ENCODE assay signal across 8 mouse cellular contexts in the genomic region with DNA sequence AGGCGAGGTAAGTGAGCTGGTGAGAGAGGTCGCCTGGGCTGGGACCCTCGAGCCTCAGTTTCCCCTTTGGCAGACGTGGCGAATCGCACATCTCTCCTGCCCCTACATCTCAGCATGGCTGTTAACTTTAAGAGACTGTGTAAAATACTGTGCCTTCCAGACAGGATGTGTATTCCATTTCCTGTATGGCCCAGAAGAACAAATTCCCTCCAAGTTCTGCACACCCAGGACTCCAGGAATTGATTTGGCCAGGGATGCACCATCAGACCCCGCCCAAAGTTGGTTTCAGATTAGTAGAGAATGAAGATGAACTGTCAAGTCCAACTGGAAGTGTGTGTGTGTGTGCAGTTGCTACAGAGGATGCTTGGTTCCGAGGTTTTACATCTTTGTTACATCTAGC. TPM values are rescaled to one million over a fixed set of nuclear protein-coding genes. Genes with fewer than 3 reads are reported as not detected.
DNase-seq lines count a peak whose midpoint lies in the region; ATAC-seq and TF ChIP-seq lines count a peak whose summit lies in the region.

No protein-coding gene starts in this region.

- 6% methylated on average over 8 of the region's 8 CpGs for WGBS in kidney, embryonic 16.5 days
- WGBS in hindbrain, embryonic 15.5 days: 11% methylated on average over 8 of the region's 8 CpGs
- WGBS in midbrain, embryonic 12.5 days: 10% methylated on average over 8 of the region's 8 CpGs

- no peak for DNase-seq in kidney, postnatal 14 days
- DNase-seq in layer of hippocampus, postnatal 14 days (ENCODE audit: low spot score in 2 of 2): no peak
- no peak for DNase-seq in urinary bladder, postnatal 25 days (ENCODE audit: low spot score)
- no peak for DNase-seq in gastrocnemius, adult 8-10 months (ENCODE audit: low spot score in 2 of 2)

- ATAC-seq in kidney, embryonic 16.5 days (ENCODE audit: low FRiP score, low TSS enrichment): no peak; the same call in 1 of the 2 replicates
- ATAC-seq in hindbrain, embryonic 15.5 days (ENCODE audit: low FRiP score, low read depth): no peak; the same call in 1 of the 2 replicates
- no peak for ATAC-seq in midbrain, embryonic 12.5 days (ENCODE audit: low FRiP score, low read depth)

- no peak for TF ChIP-seq POLR2A in bone marrow macrophage, adult 2 months (IDR thresholded peaks at IDR 0.05; ENCODE audit: borderline replicate concordance, low read depth, low read length)

- H3K4me3 ChIP-seq in kidney, embryonic 16.5 days (ENCODE audit: low read length): peak overlapping the region; percentile 93
- H3K4me3 ChIP-seq in bone marrow macrophage, adult 2 months (ENCODE audit: insufficient read depth, low read length): peak overlapping the region; percentile 92
- H3K4me3 ChIP-seq in hindbrain, embryonic 15.5 days: peak overlapping the region; percentile 89
- peak overlapping the region; percentile 63 for H3K4me3 ChIP-seq in midbrain, embryonic 12.5 days

- H3K4me1 ChIP-seq in kidney, embryonic 16.5 days (ENCODE audit: insufficient read depth, low read length): peaks cover 23% of the 10 kb centered on the region
- H3K4me1 ChIP-seq in bone marrow macrophage, adult 2 months (ENCODE audit: control insufficient read depth, insufficient read depth, low read length): peaks cover 7% of the 10 kb centered on the region; the same call in 1 of the 2 replicates
- peaks cover 28% of the 10 kb centered on the region for H3K4me1 ChIP-seq in hindbrain, embryonic 15.5 days (replicated peaks)
- peaks cover 18% of the 10 kb centered on the region for H3K4me1 ChIP-seq in midbrain, embryonic 12.5 days

- no peak for TF ChIP-seq CTCF in bone marrow macrophage, adult 2 months (IDR thresholded peaks at IDR 0.05; ENCODE audit: low read depth, low read length)

- 0 out of 2 replicates have a peak, but pooled peaks cover 8% of the 10 kb centered on the region for H3K36me3 ChIP-seq in kidney, embryonic 16.5 days (ENCODE audit: insufficient read depth, low read length)
- H3K36me3 ChIP-seq in hindbrain, embryonic 15.5 days: peaks cover 10% of the 10 kb centered on the region
- H3K36me3 ChIP-seq in midbrain, embryonic 12.5 days: peaks cover 23% of the 10 kb centered on the region; the same call in 1 of the 2 replicates

- peak overlapping the region; percentile 95 for H3K9ac ChIP-seq in kidney, embryonic 16.5 days (replicated peaks; ENCODE audit: low read length)
- H3K9ac ChIP-seq in hindbrain, embryonic 15.5 days: peak overlapping the region; percentile 96
- peak overlapping the region; percentile 84 for H3K9ac ChIP-seq in midbrain, embryonic 12.5 days (replicated peaks)

- no peaks in the 10 kb centered on the region for H3K27me3 ChIP-seq in kidney, embryonic 16.5 days (ENCODE audit: insufficient read depth, low read length)
- no peaks in the 10 kb centered on the region for H3K27me3 ChIP-seq in hindbrain, embryonic 15.5 days
- no peaks in the 10 kb centered on the region for H3K27me3 ChIP-seq in midbrain, embryonic 12.5 days

- H3K27ac ChIP-seq in kidney, embryonic 16.5 days (ENCODE audit: low read length): peak overlapping the region; percentile 93
- H3K27ac ChIP-seq in bone marrow macrophage, adult 2 months (ENCODE audit: insufficient read depth, low read depth, low read length): peak overlapping the region; percentile 61
- peak overlapping the region; percentile 90 for H3K27ac ChIP-seq in hindbrain, embryonic 15.5 days (replicated peaks)
- peak overlapping the region; percentile 75 for H3K27ac ChIP-seq in midbrain, embryonic 12.5 days (replicated peaks)

- no peaks in the 10 kb centered on the region for H3K9me3 ChIP-seq in kidney, embryonic 16.5 days (ENCODE audit: low read length)
- H3K9me3 ChIP-seq in hindbrain, embryonic 15.5 days: no peaks in the 10 kb centered on the region
- no peaks in the 10 kb centered on the region for H3K9me3 ChIP-seq in midbrain, embryonic 12.5 days

- H3K4me2 ChIP-seq in kidney, embryonic 16.5 days (replicated peaks; ENCODE audit: low read depth, low read length): peak overlapping the region; percentile 89
- peak overlapping the region; percentile 87 for H3K4me2 ChIP-seq in hindbrain, embryonic 15.5 days
- H3K4me2 ChIP-seq in midbrain, embryonic 12.5 days (replicated peaks): peak overlapping the region; percentile 79

RNA-seq across cellular contexts. Expression of a gene that starts 0.6 kb away (rescaled TPM):
- 105 and 106 TPM in 2 replicates for polyA plus RNA-seq in kidney, embryonic 16.5 days (2015; fragmentation: Nextera tagmentation; extraction: Ambion mirVana)
- 48.4 and 54.7 TPM in 2 replicates for polyA plus RNA-seq in bone marrow macrophage, adult 2 months (2012; ENCODE audit: insufficient read depth, insufficient read length, missing spikeins)
- polyA plus RNA-seq in hindbrain, embryonic 15.5 days (2015; fragmentation: Nextera tagmentation; extraction: Ambion mirVana): 99.4 and 104 TPM in 2 replicates
- polyA plus RNA-seq in midbrain, embryonic 12.5 days (2016; fragmentation: Nextera tagmentation; extraction: Ambion mirVana): 125 TPM in 2 replicates
- 10 to 100 TPM; 75.1 to 85.1 TPM for total RNA-seq in layer of hippocampus, postnatal 14 days (2021)
- 10 to 100 TPM; 24.9 to 35.0 (median 28.4) TPM for total RNA-seq in gastrocnemius, adult 8-10 months (2022)

RNA-seq across cellular contexts. Expression of a gene that starts 59.2 kb away (rescaled TPM):
- 15.8 and 18.3 TPM in 2 replicates for polyA plus RNA-seq in kidney, embryonic 16.5 days (2015; fragmentation: Nextera tagmentation; extraction: Ambion mirVana)
- polyA plus RNA-seq in bone marrow macrophage, adult 2 months (2012; ENCODE audit: insufficient read depth, insufficient read length, missing spikeins): 11.9 and 13.2 TPM in 2 replicates
- 10.7 and 11.7 TPM in 2 replicates for polyA plus RNA-seq in hindbrain, embryonic 15.5 days (2015; fragmentation: Nextera tagmentation; extraction: Ambion mirVana)
- polyA plus RNA-seq in midbrain, embryonic 12.5 days (2016; fragmentation: Nextera tagmentation; extraction: Ambion mirVana): 18.2 and 20.6 TPM in 2 replicates
- 1 to 10 TPM; 8.8 to 9.1 TPM for total RNA-seq in layer of hippocampus, postnatal 14 days (2021)
- total RNA-seq in gastrocnemius, adult 8-10 months (2022): 1 to 10 TPM; 2.8 to 5.8 (median 4.4) TPM
